Mouse (Mus musculus): ENCODE data around the gene Nol12.

DNA sequence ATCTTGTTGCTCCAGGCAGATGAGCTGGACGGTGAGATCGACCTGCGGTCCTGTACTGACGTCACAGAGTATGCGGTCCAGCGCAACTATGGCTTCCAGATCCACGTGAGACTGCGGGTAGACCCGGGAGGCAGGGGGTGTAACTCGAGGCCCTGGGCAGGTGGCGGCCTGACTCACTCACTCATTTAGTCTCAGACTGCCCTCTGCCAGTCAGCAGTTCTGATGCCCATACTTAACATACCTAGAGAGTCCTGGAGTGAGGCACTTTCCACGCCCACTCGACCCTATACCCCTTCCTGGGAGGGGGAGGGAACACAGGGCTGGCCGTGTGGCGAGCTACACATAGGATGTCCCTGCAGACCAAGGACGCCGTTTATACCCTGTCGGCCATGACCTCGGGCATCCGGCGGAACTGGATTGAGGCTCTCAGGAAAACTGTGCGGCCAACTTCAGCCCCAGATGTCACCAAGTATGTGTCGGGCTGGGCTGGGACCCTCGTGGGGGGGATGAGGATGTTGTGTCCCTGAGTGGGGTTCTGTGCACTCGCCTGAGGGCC lies 56.3 kb downstream of the Nol12 start:
- no peak for TF ChIP-seq CTCF (conservative IDR thresholded peaks at IDR 0.05; ENCODE audit: low read length)
- TF ChIP-seq POU5F1 (IDR thresholded peaks at IDR 0.05; ENCODE audit: borderline replicate concordance, low read length): no peak
- TF ChIP-seq NANOG (IDR thresholded peaks at IDR 0.05; ENCODE audit: borderline replicate concordance, low read length): no peak
